Mouse (Mus musculus): ENCODE results near the gene Krtap1-5.

- TF ChIP-seq ZC3H11A (IDR thresholded peaks at IDR 0.05; ENCODE audit: borderline replicate concordance, low read depth, low read length) (no peak), CHD2 (IDR thresholded peaks at IDR 0.05; ENCODE audit: low read depth, low read length) (no peak), HCFC1 (IDR thresholded peaks at IDR 0.05; ENCODE audit: borderline replicate concordance, insufficient read depth, low read length) (no peak)
These were observed 39.5 kb upstream of the Krtap1-5 start, which contains the start of gene Gm11562 for GRCm38 (mm10) chr11:99620335-99620734.

Measured in ES-E14 (cell line).